Mouse (Mus musculus): ENCODE measurements around the gene Foxj3.

DNA sequence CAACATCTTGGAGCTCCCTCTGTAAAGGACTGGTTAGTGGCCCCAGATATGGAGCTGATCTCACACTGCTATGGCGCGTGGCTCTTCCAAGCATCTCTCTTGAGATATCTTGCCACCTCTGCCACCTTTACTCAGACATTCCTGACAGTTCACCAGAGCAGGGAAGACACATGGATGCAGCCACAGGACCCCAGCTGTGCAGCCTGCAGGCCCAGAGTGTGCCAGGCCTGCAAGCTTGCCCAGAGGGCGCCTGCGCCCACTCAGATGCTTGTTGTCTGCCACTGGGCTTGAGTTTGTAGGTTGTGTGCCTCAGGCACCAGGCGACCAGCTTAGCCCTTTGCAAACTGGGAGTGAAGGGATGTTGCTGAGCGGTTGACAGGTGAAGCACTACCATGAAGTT, 133.9 kb downstream of the Foxj3 start:
- no peak for TF ChIP-seq POLR2A (IDR thresholded peaks at IDR 0.05; ENCODE audit: insufficient read depth, low read depth, low read length)
- no peak for TF ChIP-seq CTCF (IDR thresholded peaks at IDR 0.05; ENCODE audit: insufficient read depth, low read depth, low read length)
